Mouse (Mus musculus): ENCODE measurements around the gene Gm49661.
A peak's percentile ranks its signal among the peaks of the same experiment; 100 is the strongest.

Gm49661 gene

GRCm38 (mm10) chr8:84965731-84966291, 3.4 kb downstream of the Gm49661 start:
- DNase-seq: peak; percentile 92 to 93

DNA sequence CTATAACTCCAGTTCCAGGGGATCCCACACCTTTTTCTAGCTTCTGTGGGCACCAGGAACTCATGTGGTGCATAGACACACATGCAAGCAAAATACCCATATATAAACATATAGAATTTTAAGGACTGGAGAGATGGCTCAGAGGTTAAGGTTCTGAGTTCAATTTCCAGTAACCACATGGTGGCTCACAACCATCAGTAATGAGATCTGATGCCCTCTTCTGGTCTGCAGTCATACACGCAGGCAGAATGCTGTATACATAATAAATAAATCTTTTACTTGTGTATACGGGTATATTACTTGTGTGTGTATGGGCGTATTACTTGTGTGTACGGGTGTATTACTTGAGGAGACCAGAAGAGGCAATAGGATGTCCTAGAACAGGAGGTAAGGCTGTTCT, 5.3 kb downstream of the Gm49661 start:
- DNase-seq: no peak

GRCm38 (mm10) chr8:84959811-84960210, 9.4 kb downstream of the Gm49661 start:
- no peak for DNase-seq

DNA sequence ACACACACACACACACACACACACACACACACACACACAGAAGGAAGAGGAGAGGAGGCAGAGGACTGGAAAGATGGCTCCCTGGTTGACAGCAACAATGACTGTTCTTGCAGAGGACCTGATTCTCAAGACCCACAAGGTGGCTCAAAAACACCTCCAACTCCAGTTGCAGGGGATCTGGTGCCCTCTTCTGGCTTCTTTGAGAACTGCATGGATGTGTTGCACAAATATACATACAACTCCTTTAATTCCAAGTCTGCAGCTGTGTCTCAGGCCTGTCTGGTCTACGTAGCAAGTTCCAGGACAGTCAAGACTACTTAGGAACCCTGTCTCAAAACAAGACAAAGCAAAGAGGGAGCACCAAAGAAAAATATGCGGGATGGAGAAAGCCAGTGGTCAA, 12.5 kb downstream of the Gm49661 start:
- peak; percentile 90 to 96 for DNase-seq

DNA sequence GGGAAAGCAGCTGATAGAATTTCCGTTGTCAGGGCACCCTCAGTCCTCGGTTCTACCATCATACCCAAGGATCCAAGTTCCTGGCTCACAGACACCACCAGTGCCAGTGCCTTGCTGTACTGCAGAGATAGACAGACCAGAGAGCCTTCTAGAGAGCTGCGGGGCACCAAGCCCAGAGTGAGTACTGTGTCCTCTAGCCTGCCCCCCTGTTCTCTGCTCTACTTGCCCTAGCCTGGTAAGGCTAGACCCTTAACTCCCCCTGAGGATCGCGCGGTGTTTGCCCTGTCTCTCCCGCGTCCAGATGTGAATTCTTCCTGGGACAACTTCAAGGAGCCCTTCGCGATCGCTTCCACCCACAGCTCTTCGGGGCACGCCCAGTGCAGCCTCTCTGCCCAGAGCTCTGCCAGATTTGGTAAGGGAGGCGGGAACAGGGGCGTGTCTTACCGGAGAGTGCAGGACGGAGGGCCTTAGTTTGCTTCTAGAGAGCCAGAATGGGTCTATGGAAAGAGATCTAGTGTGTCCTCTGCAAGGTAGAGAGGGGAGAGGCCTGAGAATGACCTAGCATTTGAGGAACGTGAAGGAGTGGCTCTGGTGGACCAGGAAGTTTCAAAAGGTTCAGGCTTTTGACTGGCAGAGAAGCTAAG, 16.5 kb downstream of the Gm49661 start:
- no peak for DNase-seq

DNA sequence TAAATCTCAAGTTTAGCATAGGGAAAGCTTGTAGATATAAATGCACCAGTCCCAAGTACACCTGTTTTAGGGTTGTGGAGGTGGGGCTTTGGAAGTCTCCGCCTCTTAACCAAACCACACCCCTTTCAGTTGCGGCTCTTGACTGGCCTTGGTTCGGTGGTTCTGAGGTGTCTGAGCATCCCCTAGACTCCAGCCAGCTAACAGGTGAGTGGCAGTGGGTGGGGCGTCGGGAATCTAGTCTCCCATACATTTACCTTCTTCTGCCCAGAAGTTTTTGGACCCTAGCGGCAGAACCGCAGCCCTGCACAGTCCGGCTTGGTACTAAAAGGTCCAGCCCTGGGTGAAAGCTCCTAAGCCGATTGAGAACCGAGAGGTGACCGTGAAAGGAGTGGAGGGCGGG, 19.5 kb downstream of the Gm49661 start:
- DNase-seq: no peak

DNA sequence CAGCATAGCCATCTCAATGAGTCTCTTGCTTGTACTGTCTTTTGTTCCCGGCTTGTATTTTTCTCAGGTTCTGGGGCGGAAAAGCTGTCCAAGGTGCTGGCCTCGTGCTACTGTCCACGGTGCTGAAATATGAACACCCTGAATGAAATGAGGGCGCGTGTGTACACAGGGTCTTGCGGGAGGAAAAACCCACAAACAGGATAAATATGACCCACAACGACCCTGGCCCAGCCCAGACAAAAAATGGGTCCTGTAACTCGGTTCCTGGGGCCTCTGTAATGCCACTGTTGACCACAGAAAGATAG, 22.0 kb downstream of the Gm49661 start:
- no peak for DNase-seq

GRCm38 (mm10) chr8:84946528-84947240, 22.5 kb downstream of the Gm49661 start, which contains the start of gene Rtbdn:
Gene Rtbdn, plus strand, starts transcription at chr8:84946991.
- DNase-seq: peak; percentile 79 to 85

DNA sequence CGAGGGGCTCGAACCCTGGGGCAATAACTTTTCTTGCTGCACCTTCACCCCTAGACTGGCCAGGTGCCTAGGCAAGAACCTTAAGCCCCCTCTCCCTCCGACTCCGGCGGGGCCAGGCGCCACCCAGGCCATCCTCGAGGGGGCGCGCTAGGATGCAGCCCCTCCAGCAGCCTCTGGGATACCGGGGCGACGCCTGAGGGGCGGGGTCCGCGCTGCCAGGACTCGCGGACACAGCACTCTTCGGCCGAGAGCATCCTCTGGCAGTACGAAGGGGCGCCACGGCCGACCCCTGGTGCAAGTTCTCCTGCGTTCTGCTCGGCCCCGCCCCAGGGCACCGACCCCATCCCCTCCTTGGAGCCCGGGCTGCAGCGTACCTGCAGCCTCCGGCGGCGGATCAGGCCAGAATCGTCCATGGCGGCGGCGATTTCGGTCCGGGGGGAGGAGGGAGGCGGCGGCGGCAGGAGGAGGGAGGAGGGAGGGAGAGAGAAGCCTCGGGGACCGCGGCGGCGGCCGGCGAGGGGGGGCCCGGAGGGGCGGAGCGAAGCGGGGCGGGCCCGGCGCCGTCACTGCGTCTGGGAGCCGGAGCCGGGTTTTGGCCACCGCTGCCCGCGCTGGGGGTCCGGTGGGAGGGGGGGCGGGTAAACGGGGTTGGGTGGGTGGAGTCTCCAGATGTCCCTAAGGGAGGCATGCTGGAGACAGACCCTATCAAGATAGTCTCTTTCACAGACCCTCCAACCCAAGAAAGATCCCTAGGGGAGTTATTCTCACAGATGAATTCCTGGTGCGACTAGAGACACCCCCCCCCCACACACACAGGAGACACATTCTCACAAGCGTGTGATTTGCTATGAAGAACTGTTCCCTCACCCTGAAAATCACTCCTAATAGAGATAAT, 23.4 kb downstream of the Gm49661 start:
- peak; percentile 79 to 86 for DNase-seq

DNA sequence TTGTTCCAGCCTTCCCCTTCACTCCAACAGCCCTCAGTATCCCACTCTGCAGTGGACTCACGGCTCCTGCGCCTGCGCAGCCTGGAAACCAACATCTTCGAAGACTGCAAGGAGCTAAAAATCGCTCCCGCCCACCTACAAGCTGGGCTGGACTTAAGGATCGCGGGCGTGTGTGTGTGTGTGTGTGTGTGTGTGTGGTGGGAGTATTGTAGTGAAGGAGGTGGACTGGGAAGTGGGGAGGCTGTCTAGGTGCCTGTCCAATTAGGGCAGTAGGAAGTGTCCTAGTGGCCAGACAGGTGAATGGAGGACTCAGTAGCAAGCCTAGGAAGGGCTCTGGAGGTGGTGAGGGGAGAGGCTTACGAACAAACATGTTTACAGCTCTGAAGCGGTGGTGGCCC, 24.0 kb downstream of the Gm49661 start:
- peak; percentile 62 to 76 for DNase-seq

GRCm38 (mm10) chr8:84944478-84945160, 24.6 kb downstream of the Gm49661 start:
- peak; percentile 78 to 84 for DNase-seq

DNA sequence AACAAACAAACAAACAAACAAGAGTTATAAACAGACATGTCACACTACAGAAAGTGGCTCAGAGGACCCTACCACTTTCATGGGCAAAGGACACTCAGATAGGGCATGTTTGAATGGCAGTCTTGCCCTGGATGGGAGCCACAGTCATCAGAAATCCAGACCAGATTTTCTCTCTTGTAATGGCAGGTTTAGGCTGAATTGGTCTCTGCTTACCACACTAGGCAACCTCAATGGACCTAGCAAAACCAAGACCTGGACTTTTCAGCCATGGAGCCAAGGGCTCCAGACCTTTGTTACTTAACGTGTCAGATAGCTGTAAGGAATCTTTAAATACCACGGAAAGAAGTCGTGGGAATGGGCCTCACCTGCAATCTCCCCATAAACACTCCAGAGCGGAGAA, 25.5 kb downstream of the Gm49661 start:
- DNase-seq: peak in 1 of 2 experiments; percentile 41

- no peak for DNase-seq
These were observed 31.4 kb downstream of the Gm49661 start for GRCm38 (mm10) chr8:84937620-84938485.

DNA sequence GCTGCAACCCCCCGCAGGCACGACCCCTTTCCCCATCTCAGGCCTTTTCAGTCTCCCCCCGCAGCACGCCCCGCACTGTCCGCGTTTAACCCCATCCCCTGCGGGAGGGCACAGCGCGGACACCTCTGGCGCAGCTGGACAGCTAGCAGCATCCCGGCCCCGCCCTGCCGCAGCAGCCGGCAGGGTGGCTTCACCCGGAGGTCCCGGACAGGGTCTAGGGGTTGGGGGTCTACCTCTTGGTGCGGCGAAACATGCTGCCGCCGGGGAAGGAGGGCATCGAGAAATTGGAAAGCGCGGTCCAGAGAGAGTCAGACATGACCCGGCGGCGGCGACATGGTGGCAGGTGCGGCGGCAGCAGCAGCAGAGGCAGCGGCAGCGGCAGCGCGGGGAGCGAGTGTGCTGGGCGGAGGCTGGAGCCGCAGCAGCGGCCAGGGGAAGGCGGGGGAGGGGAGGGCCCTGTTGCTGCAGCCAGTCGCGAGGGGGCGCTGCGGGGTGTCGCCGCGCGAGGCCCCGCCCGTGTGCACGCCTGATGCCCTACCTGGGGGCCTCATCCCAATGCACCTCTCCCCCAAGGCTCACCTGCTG, 32.2 kb downstream of the Gm49661 start, which contains the start of gene Mast1:
Mast1 (minus strand) TSS at position 398 of the 585 bp plus-strand sequence.
- peak; percentile 94 to 95 for DNase-seq

DNA sequence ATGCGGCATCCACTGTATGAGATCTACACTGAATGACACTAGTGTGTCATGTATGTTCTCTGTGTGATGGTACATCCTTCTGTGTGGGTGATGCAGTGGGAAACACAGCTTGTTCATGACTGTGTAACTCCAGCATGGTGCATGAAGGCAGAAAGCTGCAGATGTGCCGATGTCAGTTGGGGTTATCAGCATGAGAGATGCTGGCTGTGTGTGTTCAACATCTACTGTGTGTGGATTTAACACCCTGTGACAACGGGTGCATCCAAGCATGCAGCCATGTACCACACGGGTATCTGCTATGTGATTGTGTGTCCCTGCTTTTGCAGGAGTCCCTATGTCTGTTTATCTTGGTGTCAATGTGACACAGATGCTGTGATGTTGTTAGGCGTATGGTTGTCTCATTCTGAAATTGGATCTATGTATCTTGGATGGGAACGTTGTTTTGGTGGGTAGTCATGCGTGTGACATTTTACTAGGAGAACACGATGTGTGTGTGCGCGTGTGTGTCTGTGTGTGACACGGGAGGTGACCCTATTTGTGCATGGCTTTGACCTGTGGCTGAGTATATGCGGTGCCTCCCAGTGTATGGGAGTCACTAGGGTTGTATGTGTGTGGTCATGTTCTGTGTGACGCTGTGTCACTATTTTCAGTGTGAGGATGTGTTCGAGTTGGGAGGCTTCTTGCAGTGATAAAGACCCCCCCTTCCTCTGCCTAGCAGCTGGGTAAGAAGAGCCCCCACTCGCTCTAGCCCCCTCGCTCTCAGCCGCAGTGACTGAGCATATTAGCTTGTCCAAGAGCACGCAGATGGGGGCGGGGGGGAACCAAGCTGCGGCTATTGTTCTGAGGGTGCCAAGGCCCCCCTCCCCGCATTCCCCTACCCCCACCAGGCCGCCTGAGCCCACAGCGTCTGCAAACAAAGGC, 32.9 kb downstream of the Gm49661 start:
- peak; percentile 38 to 64 for DNase-seq

GRCm38 (mm10) chr8:84935489-84935888, 33.7 kb downstream of the Gm49661 start:
- DNase-seq: peak in 1 of 2 experiments; percentile 53

- peak; percentile 77 to 80 for DNase-seq
These were observed 34.4 kb downstream of the Gm49661 start for GRCm38 (mm10) chr8:84934860-84935259.

DNA sequence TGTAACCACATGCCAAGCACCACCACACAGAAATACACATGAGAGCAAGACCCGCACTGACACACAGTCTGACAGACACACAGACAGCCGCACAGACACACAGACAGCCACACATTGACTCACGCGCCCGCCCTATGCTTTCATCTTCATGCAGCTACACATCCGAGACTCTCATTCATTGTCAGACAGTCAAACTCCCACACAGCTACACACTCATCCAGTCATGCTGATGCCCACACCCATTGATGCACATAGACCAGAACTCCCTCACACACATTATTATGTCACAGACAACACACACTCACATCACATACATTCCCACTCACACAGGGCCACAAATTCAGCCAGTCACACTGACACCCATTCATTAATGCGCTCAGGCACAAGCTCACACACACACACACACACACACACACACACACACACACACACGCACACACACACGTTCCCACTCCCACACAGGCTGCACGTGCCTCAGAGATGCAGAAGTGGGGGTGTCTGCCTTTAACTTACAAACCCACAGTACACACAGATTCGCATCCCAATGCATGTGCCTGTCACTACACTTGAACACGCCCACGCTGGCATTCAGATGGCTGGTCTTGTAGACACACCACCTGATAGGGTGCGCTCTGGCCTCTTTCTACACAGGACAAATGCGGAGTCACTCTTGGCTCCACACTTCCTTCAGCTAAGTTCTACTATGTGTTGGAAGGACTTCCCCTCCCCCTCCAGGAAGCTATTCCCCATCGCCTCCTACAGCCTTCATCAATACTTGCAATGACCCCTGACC, 35.3 kb downstream of the Gm49661 start:
- no peak for DNase-seq

DNA sequence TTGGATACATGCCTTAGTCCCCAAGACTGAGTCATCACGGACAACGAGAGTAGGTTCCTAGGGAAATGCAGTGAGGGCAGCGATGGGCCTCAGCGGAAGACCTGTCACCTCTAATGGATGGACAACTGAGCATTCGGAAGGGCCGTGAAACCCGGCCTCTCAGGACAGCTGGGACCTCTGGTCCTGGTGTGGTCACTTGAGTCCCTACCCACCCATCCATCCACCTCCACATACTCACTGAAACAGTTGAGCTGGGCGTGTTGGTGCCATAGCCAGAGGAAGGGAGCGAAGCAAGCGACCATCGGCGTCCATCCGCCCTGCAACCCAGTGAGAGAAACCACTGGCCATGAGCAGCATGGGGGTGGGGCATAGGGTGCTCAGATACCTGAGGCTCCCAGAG, 38.7 kb downstream of the Gm49661 start:
- DNase-seq: no peak
